ENCODE assay signal across 8 mouse cellular contexts in genomic region chr1:54983339-54983738, GRCm38 (mm10). TPM values are rescaled to one million over a fixed set of nuclear protein-coding genes. Genes with fewer than 3 reads are reported as not detected.
DNase-seq lines count a peak whose midpoint lies in the region; ATAC-seq and TF ChIP-seq lines count a peak whose summit lies in the region.

No protein-coding gene starts in this region.

- WGBS in kidney, embryonic 16.5 days = 64% methylated on average over 3 of the region's 3 CpGs
- WGBS in intestine, postnatal 0 days = 50% methylated on average over 3 of the region's 3 CpGs
- 66% methylated on average over 3 of the region's 3 CpGs for WGBS in midbrain, embryonic 11.5 days

- H3K79me2 ChIP-seq in CH12.LX (replicated peaks; ENCODE audit: control insufficient read depth, extremely low read depth, insufficient read depth, poor library complexity, severe bottlenecking) = no peaks in the 10 kb centered on the region

- dilution Hi-C loops in CH12.LX (cut with MboI; ENCODE audit: extremely low pct_ligation_motif_present, extremely low pct_unique_long_range_greater_than_20kb, low sequenced_read_pairs) = no loop called here

- TF ChIP-seq EP300 in CH12.LX (IDR thresholded peaks at IDR 0.05; ENCODE audit: low read length) = no peak

- ATAC-seq in kidney, embryonic 16.5 days (ENCODE audit: low FRiP score, low TSS enrichment) = no peak; the same call in 1 of the 2 replicates
- no peak for ATAC-seq in intestine, postnatal 0 days
- no peak for ATAC-seq in midbrain, embryonic 11.5 days (ENCODE audit: low FRiP score)

- peak in 1 of 2 experiments; percentile 47; a peak in 2 of 4 replicates for TF ChIP-seq CTCF in CH12.LX (conservative IDR thresholded peaks at IDR 0.05 in 1 of 2, IDR thresholded peaks at IDR 0.05 in 1 of 2; ENCODE audit: low read depth in 2 of 2, low read length in 2 of 2)
- TF ChIP-seq CTCF in intestine, postnatal 0 days (IDR thresholded peaks at IDR 0.05; ENCODE audit: low read depth) = peak; percentile 74

- H3K9me3 ChIP-seq in kidney, embryonic 16.5 days (ENCODE audit: low read length) = no peaks in the 10 kb centered on the region
- H3K9me3 ChIP-seq in CH12.LX (replicated peaks; ENCODE audit: low read length) = no peaks in the 10 kb centered on the region
- H3K9me3 ChIP-seq in intestine, postnatal 0 days (ENCODE audit: control insufficient read depth) = no peaks in the 10 kb centered on the region
- H3K9me3 ChIP-seq in midbrain, embryonic 11.5 days (ENCODE audit: control insufficient read depth, low read length) = no peaks in the 10 kb centered on the region

- in situ Hi-C loops in CH12.LX (cut with MboI; ENCODE audit: low pct_ligation_motif_present, low pct_unique_long_range_greater_than_20kb, low sequenced_read_pairs) = no loop called here

- DNase-seq in kidney, adult 8-10 months = peak; percentile 17 to 30
- DNase-seq in CH12.LX (ENCODE audit: extremely low read depth) (no peak), MEL-GATA-1-ER (ENCODE audit: extremely low read depth, low read depth) (peak; percentile 33)
- no peak for DNase-seq in ovary, postnatal 14 days (ENCODE audit: low spot score)
- DNase-seq in cerebellum, adult 8-10 months = no peak
- DNase-seq in midbrain, embryonic 11.5 days (ENCODE audit: low spot score, missing footprints) = no peak

- H3K27ac ChIP-seq in kidney, embryonic 16.5 days (ENCODE audit: low read length) = no peak overlapping the region
- no peak overlapping the region for H3K27ac ChIP-seq in CH12.LX (ENCODE audit: insufficient read depth, low read depth)
- H3K27ac ChIP-seq in intestine, postnatal 0 days (ENCODE audit: low read depth, low read length) = no peak overlapping the region
- no peak overlapping the region; the same call in 1 of the 2 replicates for H3K27ac ChIP-seq in midbrain, embryonic 11.5 days (ENCODE audit: low read depth, low read length)

- H3K27me3 ChIP-seq in kidney, embryonic 16.5 days (ENCODE audit: insufficient read depth, low read length) = no peaks in the 10 kb centered on the region
- no peaks in the 10 kb centered on the region for H3K27me3 ChIP-seq in CH12.LX (replicated peaks)
- no peaks in the 10 kb centered on the region for H3K27me3 ChIP-seq in intestine, postnatal 0 days (replicated peaks; ENCODE audit: control insufficient read depth, insufficient read depth, low read length)
- H3K27me3 ChIP-seq in midbrain, embryonic 11.5 days (ENCODE audit: control insufficient read depth, insufficient read depth, low read length) = no peaks in the 10 kb centered on the region

- no peak overlapping the region for H3K9ac ChIP-seq in kidney, embryonic 16.5 days (replicated peaks; ENCODE audit: low read length)
- no peak overlapping the region for H3K9ac ChIP-seq in CH12.LX (ENCODE audit: insufficient read depth, low read depth)
- no peak overlapping the region for H3K9ac ChIP-seq in intestine, postnatal 0 days (ENCODE audit: low read depth, low read length)
- H3K9ac ChIP-seq in midbrain, embryonic 11.5 days (ENCODE audit: low read length) = no peak overlapping the region

- H3K4me1 ChIP-seq in kidney, embryonic 16.5 days (ENCODE audit: insufficient read depth, low read length) = no peaks in the 10 kb centered on the region
- H3K4me1 ChIP-seq in CH12.LX (ENCODE audit: control insufficient read depth in 1 of 2, insufficient read depth in 2 of 2) = peaks cover 0 to 24% of the 10 kb centered on the region in 2 experiments; a peak in 2 of 4 replicates
- no peaks in the 10 kb centered on the region for H3K4me1 ChIP-seq in intestine, postnatal 0 days (replicated peaks; ENCODE audit: control insufficient read depth, insufficient read depth, low read length)
- H3K4me1 ChIP-seq in midbrain, embryonic 11.5 days (ENCODE audit: control insufficient read depth, insufficient read depth, low read length) = no peaks in the 10 kb centered on the region

- no peak for TF ChIP-seq POLR2A in CH12.LX (IDR thresholded peaks at IDR 0.05; ENCODE audit: low read depth, low read length)

- TF ChIP-seq RAD21 in CH12.LX (IDR thresholded peaks at IDR 0.05; ENCODE audit: low read depth, low read length) = no peak; the same call in 1 of the 2 replicates

- no peak overlapping the region for H3K4me3 ChIP-seq in kidney, embryonic 16.5 days (ENCODE audit: low read length)
- no peak overlapping the region for H3K4me3 ChIP-seq in CH12.LX (replicated peaks in 1 of 3; ENCODE audit: low read depth in 2 of 3, low read length in 2 of 3, poor library complexity in 1 of 3)
- H3K4me3 ChIP-seq in intestine, postnatal 0 days (ENCODE audit: low read depth, low read length) = no peak overlapping the region
- no peak overlapping the region for H3K4me3 ChIP-seq in midbrain, embryonic 11.5 days (ENCODE audit: low read depth, low read length)

- no peak overlapping the region for H3K4me2 ChIP-seq in kidney, embryonic 16.5 days (replicated peaks; ENCODE audit: low read depth, low read length)
- no peak overlapping the region for H3K4me2 ChIP-seq in CH12.LX (ENCODE audit: insufficient read depth, low read depth, poor library complexity, severe bottlenecking)
- no peak overlapping the region for H3K4me2 ChIP-seq in intestine, postnatal 0 days (replicated peaks; ENCODE audit: low read depth)
- no peak overlapping the region for H3K4me2 ChIP-seq in midbrain, embryonic 11.5 days

- H3K36me3 ChIP-seq in kidney, embryonic 16.5 days (ENCODE audit: insufficient read depth, low read length) = peaks cover 27% of the 10 kb centered on the region
- H3K36me3 ChIP-seq in CH12.LX (replicated peaks in 1 of 2; ENCODE audit: control insufficient read depth in 1 of 2, insufficient read depth in 1 of 2, low read length in 1 of 2) = peaks cover 26 to 53% of the 10 kb centered on the region in 2 experiments
- peaks cover 31% of the 10 kb centered on the region for H3K36me3 ChIP-seq in intestine, postnatal 0 days (ENCODE audit: control insufficient read depth, insufficient read depth)
- H3K36me3 ChIP-seq in midbrain, embryonic 11.5 days (ENCODE audit: control insufficient read depth, insufficient read depth, low read length) = peaks cover 5% of the 10 kb centered on the region; the same call in 1 of the 2 replicates

TF ChIP-seq in CH12.LX, 34 proteins besides CTCF, POLR2A, EP300 and RAD21:
- TF ChIP-seq ZC3H11A (IDR thresholded peaks at IDR 0.05; ENCODE audit: low read depth, low read length) (no peak), MYC (IDR thresholded peaks at IDR 0.05; ENCODE audit: low read depth, low read length) (no peak), ETS1 (conservative IDR thresholded peaks at IDR 0.05; ENCODE audit: low read depth, low read length) (no peak), HCFC1 (IDR thresholded peaks at IDR 0.05; ENCODE audit: low read depth, low read length) (no peak), POLR2AphosphoS2 (IDR thresholded peaks at IDR 0.05; ENCODE audit: low read depth, low read length) (peak; percentile 84), PAX5 (IDR thresholded peaks at IDR 0.05; ENCODE audit: low read length) (no peak), SIN3A (IDR thresholded peaks at IDR 0.05; ENCODE audit: low read length) (no peak), GABPA (IDR thresholded peaks at IDR 0.05; ENCODE audit: insufficient replicate concordance, low read depth, low read length) (no peak), E2F4 (IDR thresholded peaks at IDR 0.05; ENCODE audit: insufficient replicate concordance, low read depth, low read length) (no peak), SMC3 (IDR thresholded peaks at IDR 0.05; ENCODE audit: low read depth, low read length) (peak; percentile 21; the same call in 1 of the 2 replicates), ZNF384 (IDR thresholded peaks at IDR 0.05; ENCODE audit: low read depth, low read length) (no peak), MAX (IDR thresholded peaks at IDR 0.05; ENCODE audit: low read length) (no peak)

RNA-seq across cellular contexts. Expression of gene Sf3b1, which starts 43.9 kb away (rescaled TPM):
- 284 and 299 TPM in 2 replicates for polyA plus RNA-seq in kidney, embryonic 16.5 days (2015; fragmentation: Nextera tagmentation; extraction: Ambion mirVana)
- total RNA-seq in CH12.LX (2012; rRNA removed) (109 and 120 TPM in 2 replicates), CH12.LX (2014; rRNA removed) (186 and 246 TPM in 2 replicates)
- 133 and 162 TPM in 2 replicates for polyA plus RNA-seq in CH12.LX (2012; ENCODE audit: insufficient read length, low read depth)
- 146 and 149 TPM in 2 replicates for polyA plus RNA-seq in intestine, postnatal 0 days (2015; fragmentation: Nextera tagmentation; extraction: Ambion mirVana)
- polyA plus RNA-seq in midbrain, embryonic 11.5 days (2014; fragmentation: Nextera tagmentation; extraction: Ambion mirVana) = 365 and 366 TPM in 2 replicates

RNA-seq across cellular contexts. Expression of gene Ankrd44, which starts 57.2 kb away (rescaled TPM):
- 6.6 and 6.8 TPM in 2 replicates for polyA plus RNA-seq in kidney, embryonic 16.5 days (2015; fragmentation: Nextera tagmentation; extraction: Ambion mirVana)
- total RNA-seq in CH12.LX (2012; rRNA removed) = 16.2 and 19.8 TPM in 2 replicates
- 12.2 and 12.7 TPM in 2 replicates for total RNA-seq in CH12.LX (2014; rRNA removed)
- polyA plus RNA-seq in CH12.LX (2012; ENCODE audit: insufficient read length, low read depth) = 23.0 and 24.9 TPM in 2 replicates
- polyA plus RNA-seq in intestine, postnatal 0 days (2015; fragmentation: Nextera tagmentation; extraction: Ambion mirVana) = 5.5 and 7.0 TPM in 2 replicates
- polyA plus RNA-seq in midbrain, embryonic 11.5 days (2014; fragmentation: Nextera tagmentation; extraction: Ambion mirVana) = 10.1 and 14.0 TPM in 2 replicates

Comparison
In these comparisons a context has a peak if more than half of its experiments do, and no peak if none do; other contexts are left out.
1. DNase-seq: peak in kidney, adult 8-10 months (2 of 2) and MEL-GATA-1-ER (single experiment); none in CH12.LX (single experiment), ovary, postnatal 14 days (single experiment), cerebellum, adult 8-10 months (single experiment) and midbrain, embryonic 11.5 days (single experiment).